Mouse (Mus musculus): ENCODE results near the gene Csf3. TPM values are rescaled to one million over a fixed set of nuclear protein-coding genes. Genes with fewer than 3 reads are reported as not detected.
"Not testable (repeated sequence)": the region's sequence is repeated elsewhere in the genome, so short reads cannot be mapped to it uniquely, and the experiment has no call there.

Gene Csf3
- total RNA-seq, 2 experiments from 2014 or later: not detected

- ATAC-seq (replicated peaks; ENCODE audit: poor library complexity): no peak
Measured at GRCm38 (mm10) chr11:98725926-98726506, 25.0 kb downstream of the Csf3 start.

DNA sequence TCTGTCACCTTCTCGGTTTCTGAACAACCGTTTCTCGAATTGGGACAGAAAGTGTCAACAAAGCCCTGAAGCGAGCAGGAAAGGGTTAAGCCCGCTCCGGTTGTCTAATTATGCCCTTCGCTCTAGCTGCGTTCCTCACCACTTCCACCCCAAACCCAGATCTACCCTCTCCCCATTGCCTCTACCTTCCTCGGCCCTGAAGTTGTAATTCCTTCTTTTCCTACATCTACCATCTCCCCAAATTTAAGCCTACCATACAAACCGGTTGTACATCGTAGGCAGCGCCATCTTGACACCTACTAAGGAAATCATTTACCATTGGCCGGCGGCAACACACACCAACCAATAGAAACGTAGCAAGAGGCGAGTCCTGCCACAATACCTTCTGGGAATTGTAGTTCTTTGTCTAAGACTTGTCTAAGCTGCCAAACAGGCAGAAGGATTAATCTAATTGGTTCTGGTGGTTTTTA, 28.1 kb downstream of the Csf3 start, which contains the start of gene Med24:
Med24 (minus strand) TSS at position 317 of the 470 bp plus-strand sequence.
- peak; percentile 100 for ATAC-seq (replicated peaks; ENCODE audit: poor library complexity)

- ATAC-seq (replicated peaks; ENCODE audit: poor library complexity): no peak
Measured at GRCm38 (mm10) chr11:98730727-98731126, 29.7 kb downstream of the Csf3 start.

- no peak for ATAC-seq (replicated peaks; ENCODE audit: poor library complexity)
Measured at GRCm38 (mm10) chr11:98731134-98731533, 30.1 kb downstream of the Csf3 start.

DNA sequence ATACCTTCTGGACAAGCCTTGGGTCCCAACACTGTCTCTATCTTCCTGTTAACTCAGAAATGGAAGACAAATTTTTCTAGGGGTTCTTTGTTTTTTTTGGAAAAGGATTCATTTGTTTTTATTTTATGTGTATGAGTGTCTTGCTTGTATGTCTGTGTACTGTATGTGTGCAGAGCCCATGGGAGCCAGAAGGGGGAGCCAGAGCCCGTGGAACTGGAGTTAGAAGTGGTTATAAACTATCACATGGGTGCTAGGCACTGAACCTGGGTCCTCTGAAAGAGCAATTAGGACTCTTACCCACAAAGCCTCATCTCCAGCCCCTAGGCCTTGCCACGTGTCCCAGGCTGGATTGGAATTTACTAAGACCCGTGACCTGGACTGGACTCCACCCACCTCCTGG, 33.0 kb downstream of the Csf3 start:
- ATAC-seq (replicated peaks; ENCODE audit: poor library complexity): no peak

DNA sequence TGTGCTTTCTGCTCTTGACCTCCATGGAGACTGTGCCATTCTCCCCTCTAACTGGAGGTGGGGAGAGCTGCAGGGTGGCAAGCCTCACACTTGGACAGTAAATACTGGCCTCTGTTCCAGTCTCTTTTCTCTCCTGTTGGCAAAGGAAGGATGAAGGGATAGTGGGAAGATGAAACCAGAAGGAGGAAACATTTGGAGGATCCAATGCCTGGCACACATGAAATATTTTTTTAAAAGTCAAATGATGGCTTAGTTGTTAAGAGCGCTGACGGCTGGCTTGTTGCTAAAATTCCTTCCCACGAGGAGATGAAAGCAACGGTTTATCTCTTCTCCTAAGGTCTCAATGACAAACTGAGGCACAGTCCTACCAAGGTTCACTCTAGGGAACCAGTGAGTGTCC, 34.0 kb downstream of the Csf3 start:
- no peak for ATAC-seq (replicated peaks; ENCODE audit: poor library complexity)

- no peak for ATAC-seq (replicated peaks; ENCODE audit: poor library complexity)
Measured at GRCm38 (mm10) chr11:98736176-98736575, 35.1 kb downstream of the Csf3 start.

DNA sequence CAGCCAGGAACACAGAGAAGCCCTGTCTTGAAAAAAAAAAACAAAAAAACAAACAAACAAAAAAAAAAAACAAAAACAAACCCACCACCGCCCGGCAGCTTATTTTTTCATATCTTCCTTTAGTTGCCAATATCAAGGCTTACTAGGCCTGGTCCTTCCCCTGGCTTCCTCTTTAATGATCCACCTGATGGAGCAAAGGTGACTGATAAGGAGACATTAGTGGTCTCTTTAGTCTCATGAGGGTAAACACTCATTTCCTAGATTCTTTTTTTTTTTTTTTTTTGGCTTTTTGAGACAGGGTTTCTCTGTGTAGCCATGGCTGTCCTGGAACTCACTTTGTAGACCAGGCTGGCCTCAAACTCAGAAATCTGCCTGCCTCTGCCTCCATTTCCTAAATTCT, 36.2 kb downstream of the Csf3 start:
- not testable (repeated sequence) for ATAC-seq (replicated peaks; ENCODE audit: poor library complexity)

DNA sequence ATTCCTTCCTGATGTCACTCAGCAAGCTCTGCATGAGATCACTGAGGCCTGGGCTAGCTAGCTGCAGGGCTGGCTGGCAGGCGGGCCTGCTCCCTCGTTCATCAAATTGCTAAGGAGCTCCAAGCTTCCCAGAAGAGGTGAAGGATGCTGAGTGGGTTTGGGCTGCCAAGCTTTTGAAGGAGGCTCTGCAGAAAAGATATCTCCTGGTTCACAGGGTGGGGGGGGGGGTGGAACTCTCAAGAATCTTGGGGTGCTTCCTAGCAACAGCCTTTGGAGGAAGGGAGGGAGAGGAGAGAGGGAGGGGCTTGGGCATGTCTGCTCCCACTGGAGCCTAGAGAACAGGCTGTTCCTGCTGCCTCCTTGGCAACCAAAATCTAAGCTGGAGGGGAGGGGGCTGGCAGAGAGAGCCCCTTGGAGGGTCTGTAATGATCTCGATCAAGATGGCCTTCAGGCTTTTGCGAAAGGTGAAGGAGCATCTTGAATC, 37.4 kb downstream of the Csf3 start:
- ATAC-seq (replicated peaks; ENCODE audit: poor library complexity): no peak

DNA sequence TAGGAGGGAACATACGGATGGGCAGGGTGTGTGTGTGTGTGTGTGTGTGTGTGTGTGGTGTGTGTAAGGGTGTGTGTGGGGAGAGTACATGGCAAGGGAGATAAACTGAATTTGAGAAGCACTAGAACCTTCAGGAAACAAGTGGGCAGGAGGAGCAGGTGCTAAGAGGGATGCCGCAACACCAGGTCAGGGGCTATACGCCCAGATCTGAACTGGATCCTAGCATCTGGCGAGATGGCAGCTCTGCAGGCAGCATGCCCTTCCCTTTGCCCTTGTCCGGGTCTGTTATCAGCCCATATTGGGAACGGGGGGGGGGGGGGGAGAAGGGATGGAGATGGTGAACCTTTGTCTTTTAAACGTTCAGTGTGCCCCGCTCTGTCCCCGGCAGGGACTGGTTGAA, 37.9 kb downstream of the Csf3 start:
- 0 out of 2 replicates have a peak, but pooled peaks have one; percentile 8 for ATAC-seq (replicated peaks; ENCODE audit: poor library complexity)

DNA sequence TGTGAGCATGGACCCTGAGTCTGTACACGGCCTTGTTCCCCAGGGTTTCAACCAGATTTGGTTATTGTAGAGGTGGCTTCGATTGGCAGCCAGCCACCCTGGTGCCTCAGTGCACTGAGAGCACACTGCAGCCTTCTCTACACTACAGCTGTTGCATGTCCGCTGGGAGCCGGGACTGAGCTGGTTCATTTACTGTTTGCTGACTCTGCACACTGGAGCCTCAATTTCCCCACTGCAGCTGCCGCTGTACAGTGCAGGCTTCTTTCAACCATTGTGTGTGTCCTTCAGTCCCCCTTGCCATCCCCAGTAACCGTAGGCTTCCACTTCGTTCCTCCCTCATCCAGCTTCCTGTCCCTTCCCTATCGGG, 38.9 kb downstream of the Csf3 start:
- no peak for ATAC-seq (replicated peaks; ENCODE audit: poor library complexity)

- ATAC-seq (replicated peaks; ENCODE audit: poor library complexity): peak; percentile 71
Measured at GRCm38 (mm10) chr11:98740393-98741050, 39.5 kb downstream of the Csf3 start, which contains the start of gene Thra. Gene Thra (plus strand): TSS chr11:98740638.

GRCm38 (mm10) chr11:98741051-98741620, 40.1 kb downstream of the Csf3 start:
- ATAC-seq (replicated peaks; ENCODE audit: poor library complexity): peak; percentile 2; the same call in 1 of the 2 replicates

- ATAC-seq (replicated peaks; ENCODE audit: poor library complexity): peak; percentile 47
Measured at GRCm38 (mm10) chr11:98741622-98742396, 40.7 kb downstream of the Csf3 start.

DNA sequence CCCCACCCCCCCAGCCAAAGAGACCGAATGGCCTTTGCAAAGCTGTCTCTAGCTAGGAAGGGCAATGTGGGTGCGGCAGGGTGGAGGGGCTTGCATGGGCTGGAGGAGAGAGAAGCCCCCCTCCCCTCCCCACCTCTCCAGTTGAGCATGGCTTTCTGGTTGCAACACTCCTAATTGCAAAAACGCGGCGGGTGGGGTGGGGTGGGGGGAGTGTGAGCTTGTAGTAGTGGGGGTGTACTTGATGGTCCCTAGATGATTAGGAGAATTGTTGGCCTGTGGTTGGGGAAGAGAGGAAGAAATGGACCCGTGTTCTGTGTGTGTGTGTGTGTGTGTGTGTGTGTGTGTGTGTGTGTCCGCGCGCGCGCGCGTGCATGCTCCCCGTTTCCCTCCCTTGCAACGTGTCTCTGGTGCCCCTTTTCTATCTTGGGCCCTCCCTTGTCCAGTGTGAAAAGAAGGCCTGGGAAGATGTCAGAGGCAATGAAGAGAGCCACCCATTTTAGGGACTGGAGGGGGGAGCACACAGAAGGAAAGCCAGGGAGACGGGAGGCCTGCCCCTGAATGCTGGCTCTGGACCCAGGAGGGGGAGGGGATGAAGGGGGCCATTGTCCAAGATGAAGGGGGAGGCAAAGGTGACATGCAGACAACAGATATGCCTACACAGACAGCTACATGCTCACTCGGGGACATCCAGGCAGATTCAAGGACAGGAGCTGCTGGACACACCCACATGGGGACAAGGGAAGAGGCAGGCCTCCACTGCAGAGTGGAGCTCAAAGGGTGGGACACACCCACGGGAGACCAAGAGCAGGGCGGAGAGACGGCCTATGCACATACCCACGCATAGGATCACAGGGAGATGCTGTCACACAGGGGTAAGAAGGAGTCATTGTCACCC, 41.6 kb downstream of the Csf3 start:
- ATAC-seq (replicated peaks; ENCODE audit: poor library complexity): 0 out of 2 replicates have a peak, but pooled peaks have one; percentile 5

GRCm38 (mm10) chr11:98743655-98744345, 42.7 kb downstream of the Csf3 start:
- no peak for ATAC-seq (replicated peaks; ENCODE audit: poor library complexity)

GRCm38 (mm10) chr11:98744456-98745019, 43.5 kb downstream of the Csf3 start:
- no peak for ATAC-seq (replicated peaks; ENCODE audit: poor library complexity)

- ATAC-seq (replicated peaks; ENCODE audit: poor library complexity): no peak
Measured at GRCm38 (mm10) chr11:98745932-98746853, 45.1 kb downstream of the Csf3 start.
